Mouse (Mus musculus): ENCODE measurements around the gene Shd.

GRCm38 (mm10) chr17:55964496-55964895 lies 5.8 kb upstream of the Shd start:
- TF ChIP-seq GATA1 (IDR thresholded peaks at IDR 0.05; ENCODE audit: borderline replicate concordance, low read length), result no peak
- no peak for TF ChIP-seq FLI1 (IDR thresholded peaks at IDR 0.05; ENCODE audit: low read length)
